Mouse (Mus musculus): ENCODE measurements around the gene Psd.

The Psd gene

GRCm38 (mm10) chr19:46338942-46339286 lies 12.0 kb upstream of the Psd start:
- no peak for DNase-seq (ENCODE audit: low spot score)

DNA sequence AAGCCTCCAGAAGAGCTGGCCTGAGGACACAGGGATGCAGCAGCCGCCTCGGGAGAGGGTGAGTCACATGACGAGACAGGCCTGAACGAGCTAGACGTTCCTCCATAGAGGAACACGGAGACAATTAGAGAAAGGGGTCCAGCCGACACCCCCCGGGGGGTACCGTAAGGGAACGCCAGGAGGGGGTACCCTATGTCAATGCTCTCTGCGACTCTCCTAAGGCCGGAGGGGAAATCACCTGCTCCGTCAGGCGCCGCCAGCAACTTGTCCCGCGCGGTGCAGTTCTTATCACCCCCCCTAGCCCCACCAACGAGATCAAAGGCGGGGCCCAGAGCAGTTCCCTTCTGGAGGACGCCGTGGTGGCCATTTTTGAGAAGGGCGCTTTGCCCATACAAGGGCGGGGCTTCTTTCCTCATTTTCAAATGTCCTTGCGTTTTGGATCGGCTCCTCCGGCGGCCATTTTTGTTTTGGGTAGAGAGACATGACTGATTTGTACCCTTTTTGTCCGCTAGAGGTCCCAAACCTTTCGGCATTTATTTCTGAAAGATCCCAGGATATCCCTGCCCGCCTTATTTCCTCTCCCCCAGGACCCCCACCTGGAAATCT lies 11.5 kb upstream of the Psd start, which contains the start of gene Cuedc2:
TSS of gene Cuedc2 (minus strand) at position 372 of the 606 bp plus-strand sequence.
- peak; percentile 95 for DNase-seq (ENCODE audit: low spot score)

GRCm38 (mm10) chr19:46337719-46338330 lies 10.9 kb upstream of the Psd start:
- peak; percentile 5 for DNase-seq (ENCODE audit: low spot score)

- no peak for DNase-seq (ENCODE audit: low spot score)
These were observed 7.0 kb upstream of the Psd start for GRCm38 (mm10) chr19:46333906-46334305.

GRCm38 (mm10) chr19:46332721-46333339 lies 5.9 kb upstream of the Psd start:
- no peak for DNase-seq (ENCODE audit: low spot score)

DNA sequence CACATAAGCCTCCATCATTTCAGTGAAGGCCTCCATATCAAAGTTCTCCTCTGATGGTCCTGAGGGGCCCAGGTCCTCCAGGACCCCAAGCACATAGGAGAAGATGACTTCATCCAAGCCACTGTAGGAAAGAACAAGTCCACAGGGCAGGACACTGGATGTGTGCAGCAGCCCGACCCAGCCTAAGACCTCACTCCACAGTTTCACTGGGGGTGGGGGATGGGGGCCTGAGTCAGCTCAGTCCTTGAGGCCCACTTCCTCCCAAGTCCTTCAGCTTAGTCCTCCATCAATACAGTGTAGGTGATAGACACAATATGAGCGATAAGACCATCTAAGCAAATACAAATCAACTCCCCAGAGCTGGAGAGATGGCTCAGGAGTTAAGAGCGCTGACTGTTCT lies 5.0 kb upstream of the Psd start:
- no peak for DNase-seq (ENCODE audit: low spot score)

DNA sequence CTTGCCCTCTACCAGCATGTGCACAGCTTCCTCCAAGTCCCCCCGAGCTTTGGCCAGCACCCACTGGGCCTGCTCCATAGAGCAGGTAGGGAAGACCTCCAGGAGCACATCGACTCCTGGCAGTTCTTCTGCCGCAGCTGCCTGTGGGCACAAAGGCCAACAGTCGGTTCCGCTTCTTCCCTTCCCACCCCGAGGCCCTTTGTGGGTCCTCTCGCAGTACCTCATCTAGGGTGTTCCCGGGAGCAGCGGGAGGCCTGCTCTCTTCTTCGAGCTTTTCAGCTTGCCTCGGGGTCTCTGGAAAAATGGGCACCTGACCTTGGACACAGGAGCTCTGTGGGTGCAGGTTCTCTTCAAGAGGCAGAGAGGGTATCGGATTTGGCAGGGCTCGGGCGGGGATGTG lies 4.4 kb upstream of the Psd start:
- DNase-seq (ENCODE audit: low spot score), result peak; percentile 6

- DNase-seq (ENCODE audit: low spot score), result peak; percentile 3
These were observed 3.7 kb upstream of the Psd start for GRCm38 (mm10) chr19:46330696-46331095.

GRCm38 (mm10) chr19:46329951-46330350 lies 3.0 kb upstream of the Psd start:
- peak; percentile 88 for DNase-seq (ENCODE audit: low spot score)

GRCm38 (mm10) chr19:46329031-46329641 lies 2.2 kb upstream of the Psd start:
- peak; percentile 33 for DNase-seq (ENCODE audit: low spot score)

- peak; percentile 93 for DNase-seq (ENCODE audit: low spot score)
These were observed 1.4 kb upstream of the Psd start, which contains the start of gene Fbxl15 for GRCm38 (mm10) chr19:46328081-46329030. Gene Fbxl15, plus strand, starts transcription at chr19:46328184.

DNA sequence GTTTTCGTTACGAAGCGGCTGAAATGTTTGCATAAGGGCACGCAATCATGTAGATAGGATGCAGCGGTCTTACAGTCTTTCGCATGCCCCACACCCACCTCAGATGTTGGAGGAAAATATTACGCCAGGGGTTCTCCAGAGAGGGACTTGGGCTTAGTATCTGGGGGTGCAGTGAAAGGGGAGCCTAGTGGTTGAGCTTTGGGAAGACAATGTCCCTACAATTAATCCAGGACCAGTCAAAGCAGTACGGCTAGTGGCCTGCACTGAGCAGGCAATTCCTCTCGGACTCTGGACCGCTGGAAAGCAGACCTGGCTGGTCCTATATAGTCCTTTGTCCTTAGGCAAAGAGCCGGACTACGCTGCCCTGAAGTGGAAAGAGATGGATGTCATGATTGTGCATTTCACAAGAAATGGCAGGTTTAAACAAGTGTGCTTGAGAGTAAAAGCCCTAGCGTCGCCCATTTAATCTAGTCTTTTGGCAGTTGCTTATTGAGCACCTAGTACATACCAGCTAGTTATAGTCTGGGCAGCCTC lies 642 bp upstream of the Psd start:
- no peak for DNase-seq (ENCODE audit: low spot score)

DNA sequence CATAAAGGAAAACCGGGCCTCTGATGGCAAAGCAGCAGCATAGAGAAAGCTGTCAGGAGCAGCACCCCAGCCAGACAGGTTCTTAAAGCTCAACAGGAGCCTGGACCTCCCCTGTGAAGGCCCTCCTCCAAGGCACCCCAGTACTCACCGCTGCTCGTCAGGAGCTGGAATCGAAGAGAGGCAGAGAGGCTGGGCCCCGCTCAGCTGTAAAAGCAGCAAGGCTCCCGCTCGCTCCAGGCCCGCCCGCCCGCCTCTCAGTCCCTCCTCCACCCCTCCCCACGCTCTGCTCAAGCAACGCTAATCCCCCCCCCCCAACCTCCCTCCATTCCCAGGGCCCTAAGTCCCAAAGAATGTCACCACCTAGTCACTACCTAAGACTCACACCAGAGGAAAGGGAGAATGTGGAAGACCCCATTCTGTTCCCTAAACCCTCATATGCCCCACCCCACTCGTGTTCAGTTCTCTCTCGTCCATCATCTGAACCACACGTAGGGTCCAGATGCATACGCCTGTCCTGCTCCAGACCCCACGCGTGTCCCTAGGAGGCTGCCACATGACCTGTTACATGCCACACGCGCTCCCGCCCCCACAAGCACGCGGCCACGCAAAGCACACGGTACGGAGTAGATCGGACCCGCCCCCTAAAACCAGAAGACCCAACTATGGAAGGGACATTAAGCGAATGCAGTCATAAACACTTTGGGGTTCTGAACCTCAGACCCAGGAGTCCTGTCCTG lies 769 bp downstream of the Psd start:
- DNase-seq (ENCODE audit: low spot score), result peak; percentile 7

DNA sequence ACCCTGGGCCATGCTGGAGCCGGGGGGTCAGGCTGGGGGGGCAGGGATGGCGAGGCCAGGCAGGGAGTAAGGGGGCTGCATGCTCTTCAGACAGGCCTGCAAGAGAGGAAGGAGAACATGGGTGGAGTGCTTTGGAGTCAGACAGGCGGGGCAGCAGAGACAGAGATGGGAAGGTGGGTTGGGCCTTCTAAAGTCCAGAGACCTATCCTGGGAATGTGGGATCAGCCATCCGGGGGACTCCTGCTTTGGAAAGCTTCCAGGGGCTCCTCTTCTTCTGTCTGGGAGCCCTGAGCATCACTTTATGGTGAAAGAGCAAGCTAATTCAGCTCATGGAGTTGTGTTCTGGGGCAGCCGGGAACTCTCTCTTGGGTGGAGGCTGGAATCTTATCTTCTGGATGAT lies 2.0 kb downstream of the Psd start:
- no peak for DNase-seq (ENCODE audit: low spot score)

DNA sequence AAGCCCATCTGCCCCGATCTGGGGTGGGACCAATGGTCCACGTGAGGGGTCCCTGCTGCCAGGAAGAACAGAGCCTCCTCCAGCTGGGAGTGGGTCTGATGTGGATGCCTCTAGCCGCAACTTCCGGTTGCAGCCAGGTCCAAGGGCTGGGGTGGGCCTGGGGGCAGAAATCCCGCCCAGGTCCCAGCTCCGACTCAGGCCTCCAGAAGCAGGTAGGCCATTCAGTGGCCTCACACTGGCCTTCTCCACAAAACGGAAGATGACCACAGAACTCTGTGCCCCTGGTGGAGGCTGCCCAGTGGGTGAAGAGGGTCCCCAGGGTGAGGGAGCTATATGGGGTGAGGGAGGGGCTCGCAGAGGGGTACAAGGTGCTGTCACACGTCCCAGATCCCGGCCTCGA lies 2.6 kb downstream of the Psd start:
- DNase-seq (ENCODE audit: low spot score), result no peak

DNA sequence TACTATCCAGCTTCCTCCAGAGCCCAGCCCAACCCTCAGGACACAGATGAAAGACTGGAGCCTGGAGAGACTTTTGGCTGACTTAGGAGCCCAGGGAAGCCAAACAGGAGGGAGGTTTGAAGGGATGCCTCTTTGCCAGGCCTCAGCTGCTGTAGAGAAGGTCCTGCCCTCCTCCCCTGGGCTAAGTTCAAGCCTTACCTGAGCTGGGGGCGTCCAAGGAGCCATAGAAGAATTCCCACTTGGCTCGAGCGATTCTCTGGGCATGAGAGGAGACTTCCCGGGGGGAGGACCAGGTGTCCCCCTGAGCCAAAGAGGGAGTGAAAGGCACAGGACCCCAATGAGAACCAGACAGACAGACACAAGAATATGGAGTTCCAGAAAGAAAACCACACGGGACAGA lies 3.2 kb downstream of the Psd start:
- no peak for DNase-seq (ENCODE audit: low spot score)

DNA sequence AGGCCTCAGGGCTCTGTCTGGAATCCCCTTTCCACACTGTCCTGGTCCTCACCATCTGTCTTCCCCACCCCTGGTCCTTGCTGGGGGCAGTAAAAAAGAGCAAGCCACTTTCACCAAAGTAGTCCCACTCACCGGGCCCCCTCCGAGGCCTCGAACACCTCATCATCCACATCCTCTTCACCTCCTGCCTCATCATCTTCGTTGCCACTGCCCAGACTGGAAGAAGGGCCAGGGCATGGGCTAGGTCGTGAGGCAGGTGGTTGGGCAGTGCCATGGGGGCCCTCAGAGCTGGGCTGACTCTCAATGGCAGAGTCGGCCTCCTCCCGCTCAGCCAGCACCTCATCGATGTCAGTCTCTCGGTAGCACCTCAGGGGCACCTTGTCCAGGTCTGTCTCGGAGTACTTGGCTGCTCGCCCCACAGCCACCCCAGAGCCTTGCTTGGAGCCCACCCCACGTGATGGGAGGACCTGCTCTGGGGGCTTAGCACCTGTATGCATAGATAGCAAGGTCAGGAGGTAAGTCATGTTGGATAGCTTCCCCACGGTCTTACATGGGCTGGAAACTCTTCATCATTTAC lies 3.9 kb downstream of the Psd start:
- peak; percentile 6 for DNase-seq (ENCODE audit: low spot score)

- DNase-seq (ENCODE audit: low spot score), result no peak
These were observed 4.6 kb downstream of the Psd start for GRCm38 (mm10) chr19:46322144-46322995.

DNA sequence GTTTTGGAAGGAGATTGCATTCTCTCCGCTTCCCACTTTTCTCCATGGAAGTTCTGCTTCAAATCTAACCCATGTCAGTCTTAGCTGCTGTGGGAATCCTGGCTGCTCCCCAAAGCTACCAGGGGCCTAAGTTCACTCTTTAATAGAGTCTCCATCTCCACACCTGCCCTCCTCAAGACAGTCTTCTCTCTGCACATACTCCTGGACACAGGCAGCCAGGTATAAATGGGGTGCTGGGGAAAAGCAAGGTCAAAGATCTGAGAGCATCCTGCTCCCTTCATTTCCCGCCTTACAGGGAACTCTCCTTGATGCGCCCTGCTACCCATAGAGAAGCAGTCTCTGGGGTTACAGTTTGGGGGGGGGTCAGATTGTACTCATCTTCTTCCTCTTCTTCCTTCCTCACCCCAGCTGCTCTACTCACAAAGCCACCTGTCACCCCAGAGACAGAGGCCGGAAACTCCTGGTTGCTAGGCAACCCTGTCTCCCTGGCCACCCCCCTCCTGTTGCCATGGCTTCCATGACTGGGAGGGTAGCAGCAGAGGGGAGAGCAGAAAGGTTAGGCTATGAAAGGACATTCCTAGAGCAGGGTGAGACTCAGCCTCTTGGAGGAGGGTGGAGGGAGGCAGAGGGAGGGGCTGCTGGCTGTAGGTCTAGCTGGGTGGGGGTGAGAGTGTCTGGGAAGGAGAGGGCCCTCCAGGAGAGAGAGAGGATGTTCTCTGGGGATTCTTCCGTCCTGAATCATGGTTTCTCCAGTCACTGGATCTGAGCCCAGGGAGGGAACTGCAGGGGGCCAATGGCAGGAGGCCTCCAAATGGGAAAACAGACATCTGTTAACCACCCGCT lies 5.6 kb downstream of the Psd start:
- no peak for DNase-seq (ENCODE audit: low spot score)

Data from ovary, postnatal 36 days (tissue).